Mouse (Mus musculus) myocyte (in vitro differentiated cells): ENCODE data around the gene Cd68.
A peak's percentile ranks its signal among the peaks of the same experiment; 100 is the strongest.

ENCODE experiments used
- CEBPB ChIP-seq: IDR thresholded peaks from 2 replicates; pipeline ENCODE4 v1.6.1; 2011; ENCODE audit warnings: mild to moderate bottlenecking, moderate library complexity; ENCODE audit not compliant: poor library complexity, insufficient read depth, severe bottlenecking
- E2F4 ChIP-seq: IDR thresholded peaks from one replicate; pipeline ENCODE4 v1.6.1; 2011; ENCODE audit warnings: mild to moderate bottlenecking, control low read depth, moderate library complexity; ENCODE audit not compliant: insufficient read depth
- MAX ChIP-seq: IDR thresholded peaks from one replicate; pipeline ENCODE4 v1.6.1; 2011; ENCODE audit warnings: low read depth, mild to moderate bottlenecking, control low read depth
- MYOD1 ChIP-seq, 3 experiments: IDR thresholded peaks; one replicate each; pipeline ENCODE4 v1.6.1; 2011; ENCODE audit warnings: control low read depth in 2 of 3, low read depth in 2 of 3, mild to moderate bottlenecking in 2 of 3, moderate library complexity in 1 of 3; ENCODE audit not compliant: insufficient read length in 2 of 3, control insufficient read depth in 1 of 3
- MYOG ChIP-seq, 3 experiments: IDR thresholded peaks; one replicate each; pipeline ENCODE4 v1.6.1; 2011; ENCODE audit warnings: control low read depth in 2 of 3, low read depth in 2 of 3, mild to moderate bottlenecking in 2 of 3; ENCODE audit not compliant: insufficient read length in 2 of 3, control insufficient read depth in 1 of 3, insufficient read depth in 1 of 3
- POLR2A ChIP-seq: IDR thresholded peaks from one replicate; pipeline ENCODE4 v1.6.1; 2011; ENCODE audit warnings: low read depth, mild to moderate bottlenecking, control low read depth, moderate library complexity; ENCODE audit not compliant: insufficient read length
- POLR2AphosphoS2 ChIP-seq: IDR thresholded peaks from one replicate; pipeline ENCODE4 v1.6.1; 2011; ENCODE audit warnings: low read depth, control low read depth; ENCODE audit not compliant: insufficient read length
- REST ChIP-seq: IDR thresholded peaks from one replicate; pipeline ENCODE4 v1.6.1; 2011; ENCODE audit warnings: mild to moderate bottlenecking, control low read depth, moderate library complexity; ENCODE audit not compliant: insufficient read depth, insufficient read length
- SRF ChIP-seq: IDR thresholded peaks from one replicate; pipeline ENCODE4 v1.6.1; 2011; ENCODE audit warnings: low read depth; ENCODE audit not compliant: control insufficient read depth, insufficient read length
- TCF12 ChIP-seq: IDR thresholded peaks from one replicate; pipeline ENCODE4 v1.6.1; 2011; ENCODE audit warnings: mild to moderate bottlenecking, control low read depth; ENCODE audit not compliant: poor library complexity, insufficient read depth, severe bottlenecking
- TCF3 ChIP-seq: IDR thresholded peaks from one replicate; pipeline ENCODE4 v1.6.1; 2011; ENCODE audit warnings: low read depth, control low read depth; ENCODE audit not compliant: insufficient read length
- USF1 ChIP-seq: IDR thresholded peaks from one replicate; pipeline ENCODE4 v1.6.1; 2011; ENCODE audit warnings: low read depth, mild to moderate bottlenecking, control low read depth, moderate library complexity

DNA sequence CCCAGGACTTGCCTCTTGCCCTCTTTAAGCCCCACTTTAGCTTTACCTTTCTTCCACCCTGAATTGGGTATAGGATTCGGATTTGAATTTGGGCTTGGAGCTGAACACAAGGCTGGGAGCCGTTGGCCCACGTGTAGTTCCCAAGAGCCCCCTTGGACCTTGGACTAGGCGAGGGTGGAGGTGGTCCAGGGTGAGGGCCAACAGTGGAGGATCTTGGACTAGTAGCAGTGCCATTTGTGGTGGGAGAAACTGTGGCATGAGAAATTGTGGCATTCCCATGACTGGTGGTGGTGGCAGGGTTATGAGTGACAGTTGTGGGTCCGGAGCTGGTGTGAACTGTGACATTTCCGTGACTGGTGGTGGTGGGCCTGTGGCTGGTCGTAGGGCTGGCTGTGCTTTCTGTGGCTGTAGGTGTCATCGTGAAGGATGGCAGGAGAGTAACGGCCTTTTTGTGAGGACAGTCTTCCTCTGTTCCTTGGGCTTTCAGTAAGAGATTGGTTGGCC is 444 bp downstream of the Cd68 start:
- no peak for TF ChIP-seq MYOG (IDR thresholded peaks at IDR 0.05; ENCODE audit: control insufficient read depth in 1 of 3, insufficient read depth in 1 of 3, insufficient read length in 2 of 3, low read depth in 2 of 3)
- TF ChIP-seq USF1, result no peak
- TF ChIP-seq CEBPB, result no peak
- TF ChIP-seq TCF3, result no peak
- peak; percentile 58 for TF ChIP-seq POLR2A
- TF ChIP-seq MYOD1 (IDR thresholded peaks at IDR 0.05; ENCODE audit: control insufficient read depth in 1 of 3, insufficient read length in 2 of 3, low read depth in 2 of 3), result no peak
- peak; percentile 99 for TF ChIP-seq POLR2AphosphoS2
- no peak for TF ChIP-seq SRF
- no peak for TF ChIP-seq E2F4
- TF ChIP-seq TCF12, result no peak
- TF ChIP-seq MAX, result no peak
- TF ChIP-seq REST, result no peak
